Mouse (Mus musculus) neutrophil, adult 5-6 weeks (primary cell): Measurements from ENCODE around the gene Sgca. TPM values are rescaled to one million over a fixed set of nuclear protein-coding genes. Genes with fewer than 3 reads are reported as not detected.

Source experiments
- ATAC-seq: fragments of 151-379, 151-347 bp; 2 replicates; pipeline ENCODE4 v1.8.0; 2017; ENCODE audit warnings: mild to moderate bottlenecking, moderate TSS enrichment; ENCODE audit not compliant: insufficient number of reproducible peaks, poor library complexity, low FRiP score, severe bottlenecking; ENCODE audit errors: extremely low read depth
- total RNA-seq: library from RNA; stranded (forward); fragments of 200-1000 nt; gene quantifications from 2 replicates; pipeline ENCODE4 v1.2.3, GENCODE M21; 2017

The Sgca gene
- total RNA-seq, 1 experiment from 2014 or later, result not detected

DNA sequence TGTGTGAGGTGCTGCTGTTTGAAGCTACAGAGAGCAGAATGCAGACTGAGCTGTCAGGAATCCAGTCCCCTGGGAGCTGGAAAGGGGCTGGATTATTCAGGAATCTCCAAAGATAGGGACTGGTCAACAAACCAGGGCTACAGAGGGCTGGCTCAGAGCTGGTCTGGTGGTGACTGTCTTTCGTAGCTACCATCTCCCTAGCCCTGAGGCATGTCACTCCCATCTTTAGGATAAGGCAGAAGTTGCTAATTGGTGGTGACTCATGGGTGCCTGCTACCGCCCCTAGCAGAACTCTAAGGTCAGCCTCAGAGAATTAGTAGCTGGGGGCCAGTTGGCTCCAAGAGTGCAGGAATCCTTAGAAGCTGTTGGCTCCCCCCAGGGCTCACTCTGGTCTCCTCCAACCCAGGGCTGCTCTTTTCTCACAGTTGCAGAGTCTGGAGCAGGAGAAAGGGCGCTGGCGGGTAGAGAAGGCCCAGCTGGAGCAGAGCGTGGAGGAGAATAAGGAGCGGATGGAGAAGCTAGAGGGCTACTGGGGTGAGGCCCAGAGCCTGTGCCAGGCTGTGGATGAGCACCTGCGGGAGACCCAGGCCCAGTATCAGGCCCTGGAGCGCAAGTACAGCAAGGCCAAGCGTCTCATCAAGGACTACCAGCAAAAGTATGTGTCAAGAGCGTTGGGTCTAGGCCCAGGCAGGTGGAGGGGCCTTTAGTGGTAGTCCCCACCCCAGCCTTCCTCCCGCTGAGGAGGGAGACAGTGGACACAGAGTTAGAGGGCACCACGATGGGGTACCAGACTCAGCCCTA lies 28.2 kb upstream of the Sgca start:
- no peak for ATAC-seq

DNA sequence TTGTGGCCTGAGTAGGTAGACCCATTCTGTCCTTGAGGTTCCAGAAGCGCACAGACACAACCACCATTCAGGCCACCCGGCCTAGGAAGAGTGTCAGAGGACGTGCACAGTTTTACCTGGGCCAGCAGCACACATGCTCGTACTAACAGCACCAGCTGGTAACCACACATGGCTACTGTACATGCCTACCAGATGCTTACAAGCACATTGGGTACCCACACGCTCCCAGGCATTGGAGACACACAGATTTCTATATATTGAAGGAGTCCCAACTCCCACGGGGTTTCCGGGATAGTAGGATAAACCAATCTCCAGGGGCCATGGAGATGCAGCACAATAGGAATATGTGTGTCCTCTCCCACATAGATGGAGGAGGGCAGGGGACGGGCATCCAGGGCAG lies 26.6 kb upstream of the Sgca start:
- no peak for ATAC-seq

DNA sequence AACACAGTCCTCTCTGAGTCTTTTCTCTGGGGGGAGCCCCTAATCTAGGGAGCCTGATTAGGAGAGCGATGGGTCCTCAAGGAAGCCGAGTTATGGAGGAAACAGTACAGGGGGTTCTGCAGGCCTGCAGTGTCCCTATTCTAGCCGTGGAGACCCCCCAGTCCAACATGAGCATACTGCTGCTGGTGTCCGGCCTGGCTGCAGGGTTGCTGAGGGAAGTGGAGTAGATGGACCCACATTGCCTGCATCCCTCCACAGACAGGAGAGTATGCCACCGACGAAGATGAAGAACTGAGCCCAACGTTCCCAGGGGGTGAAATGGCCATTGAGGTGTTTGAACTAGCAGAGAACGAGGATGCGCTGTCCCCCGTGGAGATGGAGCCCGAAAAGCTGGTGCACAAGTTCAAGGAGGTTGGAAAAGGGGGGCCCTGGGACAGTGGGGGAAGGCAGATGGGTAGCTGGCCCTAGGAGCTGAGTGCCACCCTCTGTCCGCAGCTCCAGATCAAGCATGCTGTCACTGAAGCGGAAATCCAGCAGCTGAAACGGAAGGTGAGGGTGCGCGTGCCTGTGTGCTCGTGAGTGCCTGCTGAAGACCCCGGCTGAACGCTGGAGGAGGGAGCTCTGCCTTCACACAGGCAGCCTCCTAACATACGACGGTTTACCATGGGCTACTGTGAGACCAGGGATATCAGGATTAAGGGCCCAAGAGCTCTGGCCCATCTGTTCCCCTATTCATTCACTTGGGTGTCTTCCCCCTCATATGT lies 25.6 kb upstream of the Sgca start:
- ATAC-seq, result no peak

DNA sequence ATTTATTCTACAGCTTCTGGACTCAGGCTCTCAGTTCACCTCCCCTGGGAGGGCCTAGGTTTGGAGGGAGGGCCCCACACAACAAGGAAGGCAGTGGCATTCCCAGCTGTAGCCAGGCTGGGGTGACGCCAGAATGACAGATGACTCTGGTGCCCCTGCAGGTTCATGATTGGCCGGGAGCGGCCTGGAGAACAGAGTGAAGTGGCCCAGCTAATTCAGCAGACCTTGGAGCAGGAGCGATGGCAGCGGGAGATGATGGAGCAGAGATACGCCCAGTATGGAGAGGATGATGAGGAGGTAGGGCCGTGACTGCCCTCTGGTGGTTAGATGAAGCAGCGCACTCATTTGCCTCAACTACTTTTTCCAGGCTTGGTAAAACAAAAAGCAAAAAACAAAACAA lies 24.9 kb upstream of the Sgca start:
- peak; percentile 56; the same call in 1 of the 2 replicates for ATAC-seq

DNA sequence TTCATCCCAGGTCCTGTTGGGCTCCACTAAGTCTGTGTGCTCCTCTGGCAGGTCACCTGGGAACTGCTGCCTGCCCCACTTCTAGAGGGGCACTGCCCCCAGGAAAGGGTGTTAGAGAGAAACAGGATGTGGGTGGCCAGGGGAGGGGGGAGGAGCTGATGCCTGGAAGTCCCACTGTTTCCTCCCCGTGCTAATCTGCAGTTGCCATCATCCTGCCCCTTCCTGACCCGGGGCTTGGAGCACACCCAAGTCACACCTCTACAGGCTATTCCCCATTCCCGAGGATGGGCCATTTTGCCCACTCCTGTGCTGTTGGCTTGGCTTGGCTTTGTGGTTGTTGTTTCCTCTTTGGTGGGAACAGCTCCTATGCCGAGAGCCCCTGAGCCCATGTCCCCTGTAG lies 24.4 kb upstream of the Sgca start:
- no peak for ATAC-seq

DNA sequence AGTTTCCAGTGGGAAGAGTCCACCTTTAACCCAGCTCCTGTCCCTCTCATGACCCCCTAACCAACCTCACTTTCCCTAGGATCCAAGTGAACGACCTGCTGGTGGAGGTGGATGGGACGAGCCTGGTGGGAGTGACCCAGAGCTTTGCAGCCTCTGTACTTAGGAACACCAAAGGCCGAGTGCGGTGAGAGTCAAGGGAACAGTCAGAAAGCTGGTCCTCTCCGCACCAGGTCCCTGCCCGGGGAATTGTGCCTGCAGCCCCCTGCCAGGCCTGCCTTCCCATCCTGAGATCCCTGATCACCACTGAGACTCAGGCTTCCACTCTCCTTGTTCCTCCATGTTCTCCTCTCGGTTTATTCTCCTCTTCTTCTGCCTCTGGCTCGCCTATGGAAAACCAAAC lies 24.0 kb upstream of the Sgca start:
- ATAC-seq, result no peak

DNA sequence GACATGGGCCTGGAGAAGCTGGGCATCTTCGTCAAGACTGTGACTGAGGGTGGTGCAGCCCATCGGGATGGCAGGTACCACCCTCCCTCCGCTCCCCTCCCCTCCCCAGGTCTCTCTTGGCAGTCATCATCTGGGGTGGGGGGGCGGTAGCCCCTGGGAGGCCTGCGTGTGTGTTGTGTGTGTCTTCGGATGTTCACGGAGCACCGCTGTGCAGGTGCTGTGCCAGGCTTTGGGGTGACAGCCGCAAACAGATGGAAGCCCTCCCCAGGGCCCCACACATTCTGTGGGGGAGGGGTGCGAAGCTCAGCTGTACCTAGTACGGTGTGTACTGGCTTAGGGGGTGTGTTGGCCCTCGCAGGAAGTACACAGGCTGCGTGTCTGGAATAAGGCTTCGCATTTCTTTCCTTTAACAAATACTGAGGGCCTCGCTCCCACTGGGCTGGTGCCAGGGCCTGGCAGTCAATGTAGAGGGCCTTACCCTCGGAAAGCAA lies 22.0 kb upstream of the Sgca start:
- ATAC-seq, result no peak

DNA sequence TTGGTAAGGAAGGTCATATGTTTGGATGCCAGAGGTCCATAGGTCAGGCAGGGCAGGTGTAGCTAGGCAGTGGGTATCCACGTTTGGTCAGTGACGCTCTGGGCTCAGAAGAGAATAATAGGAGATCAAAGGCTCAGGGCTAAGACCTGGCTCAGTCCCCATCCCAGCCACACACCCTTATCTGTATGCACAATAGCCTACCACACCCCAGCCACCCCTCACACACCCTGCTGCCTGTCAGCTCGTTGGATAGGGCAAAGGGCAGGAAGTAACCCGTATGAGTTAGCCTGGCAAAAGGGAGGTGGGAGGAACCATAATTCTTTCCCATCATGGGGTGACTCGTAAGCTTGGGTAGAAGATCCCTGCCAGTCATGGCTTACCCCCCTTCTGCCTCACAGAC lies 21.5 kb upstream of the Sgca start:
- ATAC-seq, result no peak

DNA sequence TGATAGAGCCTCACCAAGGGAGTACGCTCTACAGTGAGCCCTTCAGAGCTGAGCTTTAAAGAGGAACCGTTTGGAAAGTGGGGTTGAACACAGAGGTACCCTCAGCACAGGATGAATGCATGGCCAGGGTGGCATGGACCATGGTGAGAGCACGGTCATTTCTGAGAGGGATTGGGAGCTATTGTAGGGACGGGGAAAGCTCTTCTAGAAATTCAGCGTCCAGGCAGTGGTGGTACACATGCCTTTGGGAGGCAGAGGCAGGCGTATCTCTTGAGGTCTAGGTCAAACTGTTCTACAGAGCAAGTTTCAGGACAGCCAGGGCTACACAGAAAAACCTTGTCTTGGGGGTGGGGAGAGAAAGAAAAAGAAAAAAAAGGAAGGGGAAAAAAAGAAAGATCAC lies 20.9 kb upstream of the Sgca start:
- no peak for ATAC-seq

DNA sequence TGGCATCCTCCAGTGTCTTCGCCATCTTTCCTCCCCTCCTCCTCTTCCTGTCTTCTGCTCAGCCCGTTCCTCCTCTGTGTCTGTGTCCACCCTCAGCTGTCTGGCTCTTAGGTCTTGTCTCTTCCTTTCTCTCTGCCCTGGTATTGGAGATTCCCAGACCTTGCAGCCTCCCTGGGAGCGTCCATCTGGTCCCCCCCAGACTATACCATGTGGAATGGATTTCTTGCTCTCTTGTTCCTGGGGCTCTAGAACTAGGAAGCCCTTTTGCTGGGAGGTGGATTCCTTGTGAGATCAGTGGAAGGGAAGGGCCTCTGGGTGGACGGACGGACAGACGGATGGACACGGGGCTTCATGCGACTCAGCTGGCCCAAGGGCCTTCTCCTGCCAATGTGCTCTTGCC lies 20.0 kb upstream of the Sgca start:
- ATAC-seq, result no peak

DNA sequence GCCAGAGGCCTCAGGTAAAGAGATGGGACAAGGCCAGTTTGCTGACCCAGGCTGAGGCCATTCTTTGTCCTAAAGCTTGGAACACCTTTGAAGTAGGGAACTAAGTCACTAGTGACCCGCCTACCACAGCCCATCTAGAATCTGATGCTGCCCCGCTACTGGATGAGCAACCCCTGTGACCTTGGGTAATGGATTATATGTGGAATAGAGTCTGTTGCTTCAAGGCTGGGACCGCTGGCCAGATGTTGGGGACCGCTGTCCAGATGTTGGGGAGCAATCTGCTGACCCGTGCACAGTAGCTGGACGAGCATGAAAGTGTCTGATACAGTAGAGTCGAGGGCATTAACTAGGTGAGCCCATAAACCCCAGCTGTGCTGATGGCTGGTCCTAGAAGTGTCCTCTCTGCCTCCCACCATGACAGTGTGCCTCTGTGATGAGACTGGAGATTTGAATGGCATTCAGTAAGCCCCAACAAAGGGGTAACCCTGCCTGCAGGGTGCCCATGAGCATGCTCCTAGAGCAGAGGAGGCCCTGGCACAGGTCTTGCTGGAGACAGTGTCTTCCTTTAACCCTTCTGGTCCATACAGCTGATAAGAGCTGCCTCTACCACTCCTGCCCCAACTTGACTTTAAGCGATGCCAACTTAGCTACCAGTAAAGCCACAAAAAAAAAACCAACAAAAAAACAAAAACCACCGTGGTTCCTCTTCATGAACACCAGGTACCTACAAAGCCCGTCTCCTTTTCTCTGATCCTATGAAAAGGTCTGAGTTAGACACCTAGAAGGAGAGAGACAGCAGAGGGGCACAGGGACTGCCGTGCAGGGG lies 19.0 kb upstream of the Sgca start:
- no peak for ATAC-seq

DNA sequence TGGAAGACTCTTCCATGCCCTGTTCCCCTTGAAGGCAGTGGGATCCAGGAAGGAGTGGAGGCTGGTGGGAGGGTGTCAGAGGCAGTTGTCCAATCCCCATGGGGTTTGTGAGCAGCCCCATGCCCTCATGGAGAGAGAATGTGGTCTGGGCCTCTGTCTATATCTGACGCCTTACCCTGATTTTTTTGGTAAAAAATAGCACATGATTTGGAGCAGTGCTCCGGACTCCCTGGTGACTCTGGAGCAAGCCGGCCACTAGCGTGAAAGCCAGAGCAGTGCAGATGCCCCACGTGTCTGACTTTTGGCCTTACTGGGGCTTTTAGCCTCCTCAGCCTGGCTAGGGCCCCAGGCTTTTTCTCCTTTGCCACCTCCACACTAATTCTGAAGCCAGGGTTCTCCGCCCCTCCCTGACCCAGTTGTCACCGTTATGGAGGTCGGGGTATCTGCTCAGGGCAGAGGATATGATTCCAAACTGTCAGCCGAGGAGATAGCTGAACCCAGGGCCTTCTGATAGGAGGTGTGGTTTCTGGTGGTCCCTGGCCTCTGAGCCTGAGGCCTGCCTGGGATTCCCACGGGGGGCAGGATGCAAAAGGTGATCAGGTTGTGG lies 18.2 kb upstream of the Sgca start:
- ATAC-seq, result no peak

DNA sequence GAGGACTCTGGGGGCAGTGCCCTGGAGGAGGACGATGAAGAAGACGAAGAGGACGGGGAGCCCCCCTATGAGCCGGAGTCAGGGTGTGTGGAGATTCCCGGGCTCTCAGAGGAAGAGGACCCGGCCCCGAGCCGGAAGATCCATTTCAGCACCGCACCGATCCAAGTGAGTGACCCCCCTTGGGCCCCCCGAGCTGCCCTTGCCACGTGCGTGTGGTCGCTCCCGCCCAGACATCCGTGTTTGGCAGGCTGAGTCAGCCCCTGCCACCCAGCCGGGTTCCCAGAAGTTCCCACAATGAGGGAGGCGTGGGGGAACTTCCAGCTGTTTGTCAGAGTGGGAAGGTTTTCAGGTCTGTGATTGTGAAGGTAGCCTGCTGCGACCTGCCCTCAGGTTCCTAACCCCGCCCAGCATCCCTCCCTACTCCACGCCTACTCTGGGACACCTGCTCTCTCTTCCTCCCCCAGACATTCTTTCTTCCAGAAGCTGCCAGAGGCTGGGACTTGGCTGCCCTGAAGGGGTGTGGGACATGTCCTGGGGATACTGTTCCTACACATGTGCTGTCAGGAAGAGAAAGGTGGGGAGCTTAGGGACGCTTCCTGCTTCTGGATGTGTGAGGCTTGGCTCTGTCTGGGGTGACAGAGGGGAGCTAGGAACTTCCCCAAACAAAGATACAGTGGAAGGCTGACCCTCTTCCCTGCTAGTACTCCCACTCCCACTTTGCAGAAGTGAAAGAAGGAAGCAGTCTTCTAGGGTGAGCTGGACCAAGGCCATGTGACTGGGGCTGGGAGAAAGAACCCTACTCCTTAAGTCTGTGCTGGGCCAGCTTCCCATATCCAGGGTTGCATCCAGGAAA lies 16.9 kb upstream of the Sgca start:
- 0 out of 2 replicates have a peak, but pooled peaks have one; percentile 7 for ATAC-seq

DNA sequence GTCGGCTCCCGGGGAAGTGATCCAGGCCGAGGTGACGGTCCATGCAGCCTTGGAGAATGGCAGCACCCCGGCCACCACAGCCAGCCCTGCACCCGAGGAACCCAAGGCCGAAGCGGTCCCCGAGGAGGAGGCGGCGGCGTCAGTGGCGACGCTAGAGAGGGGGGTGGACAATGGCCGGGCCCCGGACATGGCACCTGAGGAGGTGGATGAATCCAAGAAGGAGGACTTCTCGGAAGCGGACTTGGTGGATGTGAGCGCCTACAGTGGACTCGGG lies 16.3 kb upstream of the Sgca start:
- ATAC-seq, result no peak

DNA sequence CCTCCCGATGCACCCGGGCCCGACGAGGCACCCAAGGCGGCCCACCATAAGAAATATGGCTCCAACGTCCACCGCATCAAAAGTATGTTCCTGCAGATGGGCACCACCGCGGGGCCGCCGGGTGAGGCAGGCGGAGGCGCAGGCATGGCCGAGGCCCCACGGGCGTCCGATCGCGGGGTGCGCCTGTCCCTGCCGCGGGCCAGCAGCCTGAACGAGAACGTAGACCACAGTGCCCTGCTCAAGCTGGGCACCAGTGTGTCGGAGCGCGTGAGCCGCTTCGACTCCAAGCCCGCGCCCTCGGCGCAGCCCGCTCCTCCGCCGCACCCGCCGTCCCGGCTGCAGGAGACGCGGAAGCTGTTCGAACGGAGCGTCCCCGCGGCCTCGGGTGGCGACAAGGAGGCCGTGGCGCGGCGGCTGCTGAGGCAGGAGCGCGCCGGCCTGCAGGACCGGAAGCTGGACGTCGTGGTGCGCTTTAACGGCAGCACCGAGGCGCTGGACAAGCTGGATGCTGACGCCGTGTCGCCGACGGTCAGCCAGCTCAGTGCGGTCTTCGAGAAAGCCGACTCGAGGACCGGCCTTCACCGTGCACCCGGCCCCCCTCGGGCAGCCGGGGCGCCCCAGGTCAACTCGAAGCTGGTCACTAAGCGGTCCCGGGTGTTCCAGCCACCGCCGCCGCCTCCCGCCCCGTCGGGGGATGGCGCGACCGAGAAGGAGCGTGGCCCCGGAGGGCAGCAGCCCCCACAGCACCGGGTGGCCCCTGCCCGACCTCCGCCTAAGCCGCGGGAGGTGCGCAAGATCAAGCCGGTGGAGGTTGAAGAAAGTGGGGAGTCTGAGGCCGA lies 15.7 kb upstream of the Sgca start:
- no peak for ATAC-seq

DNA sequence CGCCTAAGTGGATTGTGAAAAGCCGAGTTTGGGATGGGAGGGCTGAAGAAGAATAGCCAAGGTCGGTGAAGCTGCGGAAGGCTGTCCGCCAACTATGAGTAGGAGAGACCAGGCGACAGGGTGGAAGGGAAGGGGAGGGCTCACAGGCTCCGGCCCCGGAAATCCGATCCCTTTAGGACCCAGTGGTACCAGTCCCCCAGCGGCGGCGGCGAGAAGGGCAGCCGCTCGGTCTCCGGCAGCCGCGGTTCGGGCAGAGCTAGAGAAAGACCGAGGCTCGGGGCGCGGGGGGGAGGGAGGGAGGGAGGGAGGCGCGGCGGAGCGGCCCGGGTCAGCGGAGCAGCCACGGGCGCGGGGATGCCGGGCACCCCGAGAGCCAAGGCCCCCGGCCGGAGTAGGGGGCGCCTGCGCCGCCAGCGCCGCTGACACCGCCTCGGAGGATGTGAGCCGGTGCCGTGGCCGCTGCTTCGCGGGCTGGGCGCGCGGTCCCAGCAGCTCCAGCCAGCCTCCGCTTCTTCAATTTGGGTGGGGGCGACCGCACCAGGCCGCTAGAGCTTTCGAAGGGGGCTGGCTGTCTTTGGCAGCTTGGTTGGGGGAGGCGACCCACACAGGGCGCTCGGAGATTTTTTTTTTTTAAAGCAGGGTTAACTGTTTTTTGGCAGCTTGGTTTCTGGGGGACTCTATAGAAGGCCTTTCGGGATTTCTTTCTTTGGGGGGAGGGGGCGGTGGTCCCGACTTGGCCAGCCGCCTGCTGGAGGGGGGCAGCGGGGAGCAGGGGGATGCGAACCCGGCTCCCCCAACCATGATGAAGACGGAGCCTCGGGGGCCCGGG lies 14.8 kb upstream of the Sgca start, which contains the start of gene Ppp1r9b:
TSS of gene Ppp1r9b (plus strand) at position 287 of the 829 bp plus-strand sequence.
- peak; percentile 73 for ATAC-seq
